Mouse (Mus musculus): ENCODE results near the gene Kcnk3.

DNA sequence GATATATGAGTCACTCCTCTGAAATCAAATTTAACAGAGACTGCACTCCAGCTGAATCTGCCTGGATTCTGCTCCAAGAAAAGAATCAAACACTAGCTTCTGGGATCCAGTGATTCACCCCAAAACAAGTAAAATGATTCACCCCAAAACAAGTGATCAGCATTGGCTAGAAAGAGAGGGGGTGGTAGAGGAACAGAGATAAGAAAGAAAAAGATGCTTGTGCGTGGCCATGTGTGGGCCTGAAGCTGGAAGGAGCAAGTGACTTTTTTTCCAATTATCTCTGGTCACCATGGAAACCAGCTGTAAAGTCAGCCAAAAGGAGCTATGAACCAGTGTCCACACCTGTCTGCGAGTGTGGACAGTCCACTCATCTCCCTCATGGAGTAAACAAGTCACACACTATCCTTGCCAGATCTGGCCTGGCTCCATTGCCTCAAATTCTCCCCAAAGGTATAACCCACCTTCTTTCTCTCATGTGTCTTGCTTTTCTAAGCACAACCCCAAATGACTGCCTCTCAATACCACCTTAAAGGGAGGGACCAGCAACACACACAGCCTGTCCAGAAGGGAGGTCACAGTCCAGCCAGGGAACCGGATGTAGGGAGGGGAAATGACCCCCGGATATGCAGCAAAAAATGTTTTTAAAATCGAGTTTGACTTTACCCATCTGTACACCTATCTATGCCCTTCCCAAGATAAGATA, 55.7 kb downstream of the Kcnk3 start:
- TF ChIP-seq HCFC1 (IDR thresholded peaks at IDR 0.05; ENCODE audit: borderline replicate concordance, insufficient read depth, low read length) (no peak), ZC3H11A (IDR thresholded peaks at IDR 0.05; ENCODE audit: borderline replicate concordance, low read depth, low read length) (no peak), ZNF384 (IDR thresholded peaks at IDR 0.05; ENCODE audit: low read depth, low read length) (no peak), MAFK (IDR thresholded peaks at IDR 0.05; ENCODE audit: insufficient read depth, low read depth, low read length) (no peak)
